Mouse (Mus musculus): ENCODE measurements at regions not wholly inside any gene's neighbourhood (a gene's known extent, or its start where the extent isn't known, plus 50 kb on each side); places are given as distances from the start of the nearest gene placed in this dataset.
"Not testable (repeated sequence)": the region's sequence is repeated elsewhere in the genome, so short reads cannot be mapped to it uniquely, and the experiment has no call there.

- DNase-seq (peak; percentile 41), ATAC-seq (peak; percentile 100)
- H3K27me3 ChIP-seq (ENCODE audit: insufficient read depth, low read length); H3K9me3 ChIP-seq (ENCODE audit: low read length); H3K4me1 ChIP-seq (ENCODE audit: insufficient read depth); H3K36me3 ChIP-seq (ENCODE audit: insufficient read depth): not testable (repeated sequence)
- Histone ChIP-seq H3K27ac (ENCODE audit: low read depth, low read length) (peak overlapping the region; percentile 72; the same call in 1 of the 2 replicates), H3K4me2 (ENCODE audit: low read depth) (peak overlapping the region; percentile 50), H3K9ac (peak overlapping the region; percentile 84), H3K4me3 (ENCODE audit: low read depth, low read length) (peak overlapping the region; percentile 48)
- WGBS: 19% methylated on average over 61 of the region's 64 CpGs
- TF ChIP-seq CTCF (IDR thresholded peaks at IDR 0.05; ENCODE audit: low read depth): peak; percentile 55
Observed at GRCm38 (mm10) chr8:20550054-20550778, 64.5 kb upstream of the Gm21119 start.

DNA sequence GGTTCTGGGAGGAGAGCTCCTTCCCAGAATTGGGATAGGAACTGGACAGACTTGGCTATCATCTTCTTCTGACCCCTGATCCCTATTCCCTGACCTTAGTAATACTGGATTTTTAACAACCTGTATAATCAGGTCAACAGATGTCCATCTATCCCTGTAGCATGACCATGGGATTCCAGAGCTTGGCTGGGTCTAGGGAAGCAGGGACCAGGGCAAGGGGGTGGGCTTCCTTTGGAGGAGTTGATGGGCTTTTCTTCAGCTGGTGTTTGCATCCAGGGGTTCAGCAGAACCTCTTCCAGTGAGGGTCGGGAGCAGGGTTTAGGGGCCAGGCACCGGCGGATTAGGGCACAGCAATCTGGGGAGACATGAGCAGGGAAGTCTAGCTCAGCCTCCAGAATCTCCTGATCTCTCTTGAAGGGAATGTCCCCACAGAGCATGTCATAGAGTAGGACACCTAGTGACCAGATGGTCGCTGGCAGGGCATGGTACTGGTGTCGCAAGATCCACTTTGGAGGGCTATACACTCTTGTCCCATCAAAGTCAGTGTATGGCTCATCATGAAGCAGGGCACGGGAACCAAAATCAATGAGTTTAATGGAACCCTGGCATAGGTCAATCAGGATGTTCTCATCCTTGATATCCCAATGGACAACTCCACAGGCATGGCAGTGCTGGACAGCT is 58.1 kb upstream of the Gm21119 start:
- no CpG with 5 or more reads among the region's 6 CpGs for WGBS

GRCm38 (mm10) chr8:20557184-20557583 is 57.5 kb upstream of the Gm21119 start:
- H3K27ac ChIP-seq (ENCODE audit: low read depth, low read length); H3K9me3 ChIP-seq (ENCODE audit: low read length); H3K9ac ChIP-seq; DNase-seq; H3K4me1 ChIP-seq (ENCODE audit: insufficient read depth); H3K4me3 ChIP-seq (ENCODE audit: low read depth, low read length); H3K27me3 ChIP-seq (ENCODE audit: insufficient read depth, low read length); H3K36me3 ChIP-seq (ENCODE audit: insufficient read depth): not testable (repeated sequence)
- WGBS: 84% methylated on average over 7 of the region's 8 CpGs
- H3K4me2 ChIP-seq (ENCODE audit: low read depth): peak overlapping the region; percentile 19; the same call in 1 of the 2 replicates
- peak; percentile 53 for ATAC-seq

More for the DNA sequence above, 58.1 kb upstream of the Gm21119 start:
- H3K27ac ChIP-seq (ENCODE audit: low read depth, low read length); H3K4me2 ChIP-seq (ENCODE audit: low read depth); ATAC-seq; H3K36me3 ChIP-seq (ENCODE audit: insufficient read depth); H3K9ac ChIP-seq; DNase-seq; H3K4me1 ChIP-seq (ENCODE audit: insufficient read depth); H3K4me3 ChIP-seq (ENCODE audit: low read depth, low read length); H3K27me3 ChIP-seq (ENCODE audit: insufficient read depth, low read length); H3K9me3 ChIP-seq (ENCODE audit: low read length): not testable (repeated sequence)

GRCm38 (mm10) chr8:20557609-20558008 is 57.1 kb upstream of the Gm21119 start:
- not testable (repeated sequence) for H3K36me3 ChIP-seq (ENCODE audit: insufficient read depth); DNase-seq; H3K4me1 ChIP-seq (ENCODE audit: insufficient read depth); H3K27ac ChIP-seq (ENCODE audit: low read depth, low read length); H3K9me3 ChIP-seq (ENCODE audit: low read length); H3K27me3 ChIP-seq (ENCODE audit: insufficient read depth, low read length)
- WGBS: 55% methylated on average over 25 of the region's 47 CpGs
- ATAC-seq: peak; percentile 99
- Histone ChIP-seq H3K4me2 (ENCODE audit: low read depth) (peak overlapping the region; percentile 19; the same call in 1 of the 2 replicates), H3K9ac (0 out of 2 replicates have a peak overlapping the region, but pooled peaks have one; percentile 31), H3K4me3 (ENCODE audit: low read depth, low read length) (peak overlapping the region; percentile 24)

Data from forebrain, postnatal 0 days (tissue).